Mouse (Mus musculus) layer of hippocampus, adult 9-11 months (tissue): ENCODE measurements at regions not wholly inside any gene's neighbourhood (a gene's known extent, or its start where the extent isn't known, plus 50 kb on each side); places are given as distances from the start of the nearest gene placed in this dataset.
"Not testable (repeated sequence)": the region's sequence is repeated elsewhere in the genome, so short reads cannot be mapped to it uniquely, and the experiment has no call there.

Experiments
- DNase-seq: peaks from one replicate; pipeline ENCODE4 v3.0.0; 2022

DNA sequence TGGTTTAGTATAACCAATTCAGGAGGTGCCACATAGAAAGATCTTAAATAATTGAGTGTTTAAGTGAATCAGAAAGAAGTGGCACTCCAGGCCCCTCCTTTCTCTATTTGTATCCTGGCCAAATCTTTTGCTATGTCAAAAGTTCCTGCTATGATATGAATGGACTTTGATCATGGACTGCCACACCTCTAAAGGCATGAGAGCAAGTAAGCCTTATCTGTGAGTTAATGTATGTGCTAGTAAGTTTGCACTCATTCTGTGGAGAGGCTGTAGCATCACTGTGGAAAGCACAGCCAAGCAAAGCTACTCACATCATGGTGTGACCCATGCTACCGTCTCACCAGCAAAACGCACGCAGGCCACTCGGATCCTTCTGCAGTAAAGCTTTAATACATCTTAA lies 140.2 kb downstream of the Jrkl start:
- DNase-seq, result no peak

DNA sequence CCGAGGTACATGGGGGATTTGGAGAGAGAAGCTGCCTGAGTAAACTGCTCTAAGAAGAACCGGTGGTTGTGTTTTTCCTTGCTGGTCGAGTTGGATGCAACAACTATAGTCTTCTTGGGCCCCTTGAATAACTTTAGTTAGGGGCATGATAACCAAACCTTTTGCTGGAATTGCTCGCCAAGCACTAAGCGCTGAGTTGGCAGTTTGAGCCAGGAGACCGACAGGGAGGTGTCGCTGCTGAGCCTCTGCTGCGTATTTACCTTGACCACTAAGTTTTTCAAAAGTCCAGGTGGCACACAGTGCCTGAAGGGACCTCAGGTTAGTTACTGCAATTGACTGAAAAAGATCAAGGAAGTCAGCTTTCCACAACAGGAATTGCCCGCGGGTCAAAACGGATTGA lies 162.0 kb downstream of the Jrkl start:
- DNase-seq, result no peak

GRCm38 (mm10) chr9:13049079-13049478 lies 196.6 kb downstream of the Jrkl start:
- DNase-seq, result no peak

DNA sequence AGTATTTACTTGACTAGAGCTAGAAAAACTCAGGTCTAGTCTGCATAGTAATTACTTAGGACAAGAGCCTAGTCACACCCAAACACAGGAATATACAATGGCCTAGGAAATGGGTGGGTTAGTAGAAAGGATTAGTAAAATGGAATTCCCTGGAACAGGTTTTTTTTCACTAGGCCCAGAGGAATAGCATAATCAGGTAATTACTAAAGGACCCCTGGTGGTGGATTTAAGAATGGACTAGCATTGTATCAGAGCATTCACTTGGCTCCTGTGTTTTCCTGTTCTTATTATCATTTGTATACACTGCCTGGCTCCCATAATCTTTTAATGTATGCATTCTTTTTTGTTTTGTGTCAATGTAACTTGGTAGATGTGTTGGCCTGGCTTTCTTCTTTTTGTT lies 226.6 kb downstream of the Jrkl start:
- DNase-seq, result no peak

DNA sequence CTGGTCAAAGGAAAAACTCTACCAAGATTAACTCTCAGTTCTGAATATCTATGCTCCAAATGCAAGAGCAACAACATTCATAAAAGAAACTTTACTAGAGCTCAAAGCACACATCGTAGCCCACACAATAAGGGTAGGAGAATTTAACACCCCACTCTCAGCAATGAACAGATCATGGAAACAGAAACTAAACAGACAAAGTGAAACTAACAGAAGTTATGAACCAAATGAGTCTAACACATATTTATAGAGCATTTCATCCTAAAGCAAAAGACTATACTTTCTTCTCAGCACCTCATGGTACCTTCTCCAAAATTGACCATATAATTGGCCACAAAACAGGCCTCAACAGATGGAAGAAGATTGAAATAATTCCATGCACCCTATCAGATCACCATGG lies 262.4 kb downstream of the Jrkl start:
- DNase-seq, result not testable (repeated sequence)

GRCm38 (mm10) chr9:12973022-12973421 lies 272.6 kb downstream of the Jrkl start:
- DNase-seq, result peak; percentile 4

GRCm38 (mm10) chr9:12960337-12960736 lies 285.3 kb downstream of the Jrkl start:
- DNase-seq, result peak; percentile 2

DNA sequence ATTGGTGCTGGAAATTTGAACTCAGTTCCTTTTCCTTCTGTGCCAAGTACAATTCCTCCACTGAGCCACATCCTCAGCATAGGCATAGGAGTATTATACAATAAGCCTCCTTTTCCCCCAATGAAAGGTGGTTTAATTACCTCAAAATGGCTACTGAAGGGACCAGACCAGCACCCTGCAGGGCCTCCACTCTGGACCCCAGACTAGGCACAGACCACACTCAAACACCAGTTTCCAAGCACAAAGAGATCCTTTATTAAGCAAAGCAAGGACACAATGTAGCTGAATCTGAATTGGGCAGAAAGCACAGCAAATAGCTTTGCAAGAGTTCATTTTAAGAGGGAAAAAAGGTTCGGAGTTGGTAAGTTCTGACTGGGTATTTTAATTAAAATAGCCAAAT lies 299.5 kb downstream of the Jrkl start:
- no peak for DNase-seq

- no peak for DNase-seq
Measured at GRCm38 (mm10) chr9:12945476-12945875, 300.2 kb downstream of the Jrkl start.

GRCm38 (mm10) chr9:12945037-12945436 lies 300.6 kb downstream of the Jrkl start:
- DNase-seq, result no peak

- no peak for DNase-seq
Measured at GRCm38 (mm10) chr9:12935016-12935415, 310.6 kb downstream of the Jrkl start.

DNA sequence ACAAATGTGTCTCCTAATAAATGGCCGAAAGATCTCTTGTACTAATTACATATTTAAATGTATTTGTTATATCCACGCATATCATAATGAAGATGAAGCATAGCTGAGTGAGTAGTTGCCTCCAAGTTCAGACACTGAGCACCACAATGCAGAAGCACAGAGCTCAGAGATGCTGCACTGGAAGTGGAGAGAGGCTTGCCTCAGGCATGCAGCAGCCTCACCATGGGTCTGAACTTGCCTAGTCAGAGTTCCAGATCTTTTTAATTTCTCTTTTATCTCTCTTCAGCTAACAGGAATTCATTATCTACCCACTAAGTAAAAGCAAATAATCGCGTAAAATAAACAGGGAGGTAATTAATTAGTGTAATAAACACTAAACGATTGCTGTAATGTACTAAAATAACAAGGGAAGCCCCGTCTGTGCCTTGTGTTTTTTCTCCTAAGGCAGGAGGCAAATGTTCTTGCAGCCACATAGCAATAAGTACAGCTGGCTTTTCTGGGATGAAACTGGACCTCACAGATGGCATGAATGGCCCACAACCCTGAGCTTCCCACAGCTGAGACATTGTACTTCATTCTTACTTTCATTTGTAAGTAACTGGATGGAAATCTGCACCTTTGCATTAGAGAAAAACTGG lies 320.0 kb downstream of the Jrkl start:
- DNase-seq, result no peak

DNA sequence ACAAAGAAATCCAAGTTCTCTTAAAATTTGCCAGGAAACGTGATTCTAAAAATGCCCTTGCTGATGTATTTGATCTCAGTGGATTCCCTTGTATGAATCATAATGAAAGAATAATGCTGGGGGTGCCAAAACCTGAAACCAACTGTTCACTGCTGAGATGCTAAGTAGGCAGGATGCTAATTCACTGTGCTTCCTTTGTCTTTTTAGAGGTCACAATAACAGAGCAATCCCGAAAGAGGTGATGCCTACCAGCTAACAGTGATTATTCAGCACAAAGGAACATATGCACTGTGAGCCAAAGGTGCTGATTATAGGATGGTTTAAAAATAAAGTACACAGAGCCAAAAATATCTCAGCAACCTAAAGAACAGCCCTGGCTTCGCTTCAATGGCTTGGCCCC lies 344.9 kb downstream of the Jrkl start:
- DNase-seq, result no peak

- no peak for DNase-seq
Measured at GRCm38 (mm10) chr9:12879753-12880490, 365.7 kb downstream of the Jrkl start.

DNA sequence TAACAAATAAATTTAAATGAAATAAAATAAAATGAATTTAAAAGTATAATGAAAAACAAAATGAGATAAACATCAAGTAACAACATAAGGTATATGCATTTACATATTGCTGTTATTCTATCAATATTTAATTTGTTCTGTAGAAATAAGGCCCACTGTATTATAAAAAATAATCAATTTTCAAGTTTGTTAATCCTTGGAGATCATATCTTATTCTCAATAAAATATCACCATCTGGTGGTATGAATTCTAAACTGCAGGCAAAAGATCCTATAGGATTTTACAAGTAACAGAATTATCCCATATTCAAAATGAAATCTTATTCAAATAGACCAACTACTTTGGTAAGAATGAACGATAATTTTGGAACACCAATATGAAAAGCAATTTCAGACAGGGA lies 369.1 kb downstream of the Jrkl start:
- no peak for DNase-seq

DNA sequence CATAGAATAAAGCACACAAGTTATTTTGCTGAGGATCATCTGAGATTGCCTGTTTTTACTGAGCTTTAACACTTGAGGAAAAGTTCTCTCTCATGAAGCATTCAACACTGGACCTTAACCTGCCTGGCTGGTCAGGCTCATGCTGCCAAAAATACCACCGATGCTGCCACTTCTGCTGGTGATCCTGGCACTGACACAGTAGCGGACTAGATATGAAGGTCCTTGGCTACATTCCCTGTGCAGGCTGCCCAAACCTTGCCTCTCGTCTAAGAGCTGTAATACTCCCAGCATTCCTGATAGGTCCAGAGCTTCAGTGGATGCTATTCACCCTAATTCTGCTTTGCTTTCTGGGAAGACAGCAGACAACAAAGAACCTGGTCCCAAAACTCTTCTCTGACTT lies 374.7 kb downstream of the Jrkl start:
- DNase-seq, result no peak
